Mouse (Mus musculus) layer of hippocampus, adult 18-20 months (tissue): ENCODE results near the gene Dgat2. TPM values are rescaled to one million over a fixed set of nuclear protein-coding genes. Genes with fewer than 3 reads are reported as not detected.
A peak's percentile ranks its signal among the peaks of the same experiment; 100 is the strongest.

Experiments used
- DNase-seq, 2 experiments: peaks; one replicate each; pipeline ENCODE4 v3.0.0; 2022; ENCODE audit warnings: low spot score in 2 of 2
- total RNA-seq, 2 experiments: library from RNA; stranded (reverse); gene quantifications; 2 replicates each; pipeline ENCODE4 v1.2.3; 2021

Gene Dgat2
- total RNA-seq, 2 experiments from 2014 or later = 90.3 to 97.5 TPM

- DNase-seq = no peak
Observed at GRCm38 (mm10) chr7:99164873-99165410, 17.6 kb downstream of the Dgat2 start.

DNA sequence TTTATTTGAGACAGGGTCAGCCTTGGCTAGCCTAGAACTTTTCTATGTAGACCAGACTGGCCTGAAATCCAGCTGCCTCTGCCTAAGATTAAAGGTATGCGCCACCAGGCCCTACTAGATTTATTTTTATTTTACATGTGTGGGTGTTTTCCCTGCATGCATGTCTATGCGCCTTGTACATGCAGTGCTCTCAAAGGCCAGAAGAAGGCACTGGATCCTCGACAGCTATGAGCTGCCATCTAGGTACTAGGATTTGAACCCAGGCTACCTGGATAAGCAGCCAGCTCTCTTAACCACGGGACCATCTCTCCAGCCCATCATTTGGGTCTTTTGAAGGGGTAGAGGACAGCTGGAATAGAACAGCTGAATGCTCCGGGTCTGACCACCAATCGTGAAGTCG lies 20.1 kb downstream of the Dgat2 start:
- no peak for DNase-seq

DNA sequence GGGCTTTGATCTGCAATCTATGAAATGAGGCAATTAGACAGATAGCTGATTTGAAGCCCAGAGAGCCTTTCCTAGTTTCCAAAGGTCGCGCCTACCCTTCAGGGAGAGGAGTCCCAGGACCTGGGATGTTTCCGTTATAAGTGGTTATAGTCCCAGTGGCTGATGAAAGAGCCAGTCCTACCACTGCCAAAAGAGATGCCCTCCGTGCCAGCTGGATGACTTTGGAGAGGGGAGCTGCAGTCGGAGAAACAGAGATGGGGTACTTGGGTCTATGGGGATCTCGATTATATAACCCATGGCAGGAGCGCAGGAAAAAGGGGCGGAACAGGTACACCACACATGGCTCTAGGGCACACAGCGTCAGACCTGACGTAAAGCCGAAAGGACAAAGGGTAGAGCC lies 20.6 kb downstream of the Dgat2 start:
- DNase-seq = no peak

DNA sequence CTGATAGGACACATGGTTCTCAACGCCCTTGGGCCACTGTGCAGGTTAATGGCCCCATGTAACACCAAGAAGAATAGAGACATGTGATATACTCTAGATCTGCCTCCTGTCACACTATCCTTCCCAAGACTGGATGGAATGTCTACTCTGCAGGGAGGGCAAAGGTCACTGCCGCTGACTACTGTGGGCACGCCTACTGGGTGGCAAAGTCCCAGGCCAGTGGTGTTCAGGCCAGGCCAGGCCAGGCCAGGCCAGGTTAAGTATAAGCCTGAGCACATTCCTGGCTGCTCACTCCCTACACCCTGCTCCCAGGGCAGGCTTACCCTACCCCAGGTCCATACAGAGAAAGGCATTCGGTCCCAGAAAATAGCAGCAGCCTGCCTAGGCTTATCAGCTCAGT lies 21.0 kb downstream of the Dgat2 start:
- DNase-seq = no peak

DNA sequence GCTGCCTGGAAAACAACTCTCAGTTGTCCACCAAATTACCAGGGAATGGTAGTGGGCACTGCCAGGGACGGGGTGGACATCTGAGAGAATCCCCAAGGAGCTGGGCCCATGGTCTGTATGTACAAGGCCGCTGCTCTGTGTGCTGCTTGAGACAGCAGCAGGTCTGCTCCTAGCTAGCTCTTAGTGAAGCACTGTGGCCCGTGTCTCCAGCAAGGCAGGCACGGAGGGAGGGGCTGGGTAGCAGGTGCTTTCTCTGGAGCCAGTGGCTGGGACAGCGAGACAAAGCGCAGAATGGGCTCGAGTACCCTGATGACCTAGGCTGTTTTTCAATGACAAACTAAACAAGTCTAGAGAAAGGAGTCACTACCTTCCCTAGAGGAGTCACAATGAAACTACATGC lies 21.5 kb downstream of the Dgat2 start:
- DNase-seq = no peak

- DNase-seq = no peak
Observed at GRCm38 (mm10) chr7:99159446-99159845, 23.1 kb downstream of the Dgat2 start.

DNA sequence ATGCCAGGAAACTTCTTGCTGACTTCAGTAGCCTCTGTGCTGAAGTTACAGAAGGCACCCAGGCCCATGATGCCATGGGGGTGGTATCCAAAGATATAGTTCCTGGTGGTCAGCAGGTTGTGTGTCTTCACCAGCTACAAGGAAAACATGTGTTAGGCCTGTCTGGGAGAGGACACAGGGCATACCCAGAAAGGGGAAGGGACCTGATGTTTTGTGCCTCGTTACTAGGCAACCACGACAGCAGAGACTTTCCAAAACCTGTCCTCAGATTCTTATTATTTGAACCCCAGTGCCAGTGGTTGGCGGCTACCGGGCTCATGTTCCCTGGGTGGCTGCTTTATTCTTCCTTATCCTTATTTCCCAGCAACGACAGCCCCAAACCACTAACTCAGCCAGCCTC lies 23.6 kb downstream of the Dgat2 start:
- DNase-seq = no peak

DNA sequence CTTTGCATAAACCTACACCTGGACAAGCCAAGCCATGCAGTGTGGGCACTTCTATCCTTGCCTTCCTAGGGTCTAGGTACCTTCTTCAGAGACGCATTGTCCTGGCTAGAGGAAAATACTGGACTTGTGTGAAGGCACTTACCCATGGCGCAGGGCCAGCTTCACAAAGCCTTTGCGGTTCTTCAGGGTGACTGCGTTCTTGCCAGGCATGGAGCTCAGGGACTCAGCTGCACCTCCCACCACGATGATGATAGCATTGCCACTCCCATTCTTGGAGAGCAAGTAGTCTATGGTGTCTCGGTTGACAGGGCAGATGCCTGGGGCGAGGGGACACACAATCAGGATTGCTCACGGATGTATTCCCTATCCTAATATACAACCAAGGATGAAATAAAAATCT lies 24.5 kb downstream of the Dgat2 start:
- no peak for DNase-seq

- DNase-seq = no peak
Observed at GRCm38 (mm10) chr7:99156737-99157136, 25.8 kb downstream of the Dgat2 start.

GRCm38 (mm10) chr7:99155311-99156289 lies 26.9 kb downstream of the Dgat2 start:
- DNase-seq = no peak

GRCm38 (mm10) chr7:99154648-99155151 lies 27.8 kb downstream of the Dgat2 start:
- no peak for DNase-seq

GRCm38 (mm10) chr7:99153686-99154202 lies 28.8 kb downstream of the Dgat2 start:
- DNase-seq = no peak

DNA sequence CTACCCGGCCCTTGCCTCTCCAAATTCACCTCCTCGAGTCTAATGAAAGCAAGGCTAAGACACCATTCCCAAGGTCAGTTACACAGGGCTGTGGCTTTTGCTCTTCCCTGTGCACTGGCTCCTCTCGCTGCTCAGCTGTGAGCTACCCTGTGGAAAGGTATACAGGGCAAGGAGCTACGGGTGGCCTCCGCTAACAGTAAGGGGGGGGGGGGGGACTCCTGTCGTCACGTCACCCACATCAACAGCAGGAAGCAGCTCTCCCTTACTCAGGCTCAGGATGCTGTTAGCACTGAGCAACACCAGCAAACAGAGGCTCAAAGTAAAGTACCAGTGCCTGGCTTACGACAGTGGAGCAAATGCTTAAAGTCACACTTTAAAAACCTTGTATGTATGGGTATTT lies 29.8 kb downstream of the Dgat2 start:
- DNase-seq = no peak

GRCm38 (mm10) chr7:99151342-99151741 lies 31.2 kb downstream of the Dgat2 start:
- peak; percentile 90 to 98 for DNase-seq

- no peak for DNase-seq
Observed at GRCm38 (mm10) chr7:99149017-99149416, 33.5 kb downstream of the Dgat2 start.

DNA sequence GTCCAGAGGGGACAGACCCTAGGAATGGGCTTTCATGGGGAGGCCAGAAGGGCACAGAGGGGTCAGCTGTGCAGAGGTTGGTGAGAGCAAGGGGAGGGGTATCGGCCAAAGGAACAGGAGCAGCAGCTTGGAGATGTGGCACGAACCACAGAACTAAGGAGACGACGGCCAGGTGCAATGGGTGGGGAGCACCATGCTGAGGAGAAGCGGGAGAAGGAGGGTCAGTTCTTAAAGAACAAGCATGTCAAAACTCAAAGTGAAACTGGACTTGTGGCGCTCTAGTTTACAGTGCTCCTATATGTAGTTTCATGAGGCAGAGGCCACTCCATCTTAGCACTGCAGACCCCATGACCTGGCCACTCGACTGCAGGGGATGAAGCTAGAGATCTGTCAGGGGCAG lies 35.0 kb downstream of the Dgat2 start:
- DNase-seq = no peak

DNA sequence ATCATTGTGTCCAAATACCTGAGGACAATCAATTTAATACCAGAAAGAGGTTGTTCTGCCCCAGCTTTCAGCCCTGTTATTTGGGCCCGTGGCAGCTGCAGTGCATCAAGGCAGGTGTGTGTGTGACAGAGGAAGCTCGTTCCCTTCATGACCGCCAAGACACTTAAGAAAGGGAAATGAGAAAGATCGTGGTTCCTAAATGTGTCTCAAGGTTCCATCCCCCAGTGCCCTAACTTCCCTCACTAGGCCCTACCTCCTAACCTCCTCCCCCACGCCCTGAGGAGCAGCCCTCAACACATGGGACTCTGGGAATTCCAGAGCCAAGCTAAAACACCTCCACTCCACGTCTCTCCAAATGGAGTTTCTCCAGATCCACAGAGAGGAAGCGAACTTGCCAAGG lies 35.6 kb downstream of the Dgat2 start:
- no peak for DNase-seq

DNA sequence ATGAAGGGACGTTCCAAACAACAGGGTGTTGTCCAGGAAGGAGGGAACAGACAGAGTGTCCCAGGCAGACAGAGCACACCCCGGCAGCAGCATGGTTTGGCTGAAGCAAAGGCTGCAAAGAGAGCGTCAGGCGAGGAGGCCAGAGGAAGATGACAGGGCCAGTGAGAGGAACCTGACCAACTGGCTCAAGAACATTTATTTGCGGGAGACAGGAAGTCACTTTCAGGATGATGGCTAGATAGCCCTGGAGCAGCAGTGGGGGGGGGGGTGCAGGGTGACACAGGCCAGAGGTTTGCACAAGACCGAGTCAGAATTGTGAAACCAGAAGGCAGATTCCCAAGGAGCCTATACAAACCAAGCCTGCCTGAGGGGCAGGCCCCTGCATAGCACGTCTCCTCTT lies 36.5 kb downstream of the Dgat2 start:
- DNase-seq = no peak

DNA sequence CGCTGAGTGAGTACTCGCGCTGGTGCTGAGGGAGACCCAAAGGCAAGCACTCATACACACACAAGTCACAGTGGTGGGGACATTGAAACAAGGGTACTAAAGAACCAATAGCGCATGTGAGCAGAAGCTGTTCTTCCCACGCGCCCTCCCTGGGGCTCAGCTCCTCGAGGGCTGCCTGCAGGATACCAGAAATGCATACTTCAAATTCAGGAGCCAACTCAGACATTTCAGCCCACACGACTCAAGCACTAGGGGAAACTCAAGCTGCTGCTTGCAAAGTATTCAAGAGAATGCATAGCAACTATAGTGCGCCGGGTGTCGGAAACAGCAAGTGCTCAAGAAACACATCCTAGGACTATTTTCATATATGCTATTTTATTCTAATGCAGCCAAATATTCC lies 37.9 kb downstream of the Dgat2 start:
- peak; percentile 43 to 75 for DNase-seq

GRCm38 (mm10) chr7:99143244-99143643 lies 39.3 kb downstream of the Dgat2 start:
- no peak for DNase-seq

DNA sequence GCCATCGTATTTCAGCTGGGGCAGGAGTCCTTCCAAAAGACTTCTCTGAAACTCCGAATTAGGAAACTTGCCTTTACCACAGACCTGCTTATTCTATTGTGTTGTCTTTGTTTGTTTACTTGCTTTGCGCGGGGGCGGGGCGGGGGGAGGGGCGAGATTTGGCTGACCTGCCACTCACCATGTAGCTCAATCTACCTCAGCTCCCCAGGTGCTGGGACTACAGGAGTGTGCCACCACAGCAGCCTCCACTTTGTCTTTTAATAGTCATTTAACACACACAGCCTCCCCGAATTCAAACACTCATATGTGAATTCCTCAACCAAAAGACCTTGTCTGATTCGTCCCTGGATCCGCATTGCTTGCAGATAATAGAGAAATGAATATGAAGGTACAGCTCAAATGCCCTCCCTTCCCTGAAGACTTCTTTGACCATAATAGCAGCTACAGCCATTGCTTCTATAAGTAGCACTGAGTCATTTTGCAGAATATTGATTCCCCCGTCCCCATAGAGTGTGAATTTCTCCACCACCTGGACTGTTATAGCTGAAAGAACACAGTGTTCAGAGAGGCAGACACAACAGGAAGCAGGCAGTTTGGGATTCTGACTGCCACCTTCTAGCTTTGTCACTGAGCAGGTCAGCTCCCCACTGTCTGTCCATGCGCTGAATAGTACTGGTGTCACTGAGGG lies 40.5 kb downstream of the Dgat2 start:
- peak in 1 of 2 experiments; percentile 34 for DNase-seq
